8 mouse cellular contexts compared by ENCODE assay signal in genomic region chr7:99332774-99333480, GRCm38 (mm10). TPM values are rescaled to one million over a fixed set of nuclear protein-coding genes. Genes with fewer than 3 reads are reported as not detected.
DNase-seq lines count a peak whose midpoint lies in the region; ATAC-seq lines count a peak whose summit lies in the region.

No protein-coding gene starts in this region.

- H3K4me2 ChIP-seq in intestine, embryonic 16.5 days (ENCODE audit: low read depth, low read length), result no peak overlapping the region
- H3K4me2 ChIP-seq in midbrain, embryonic 16.5 days (ENCODE audit: low read length), result no peak overlapping the region

- no peaks in the 10 kb centered on the region for H3K9me3 ChIP-seq in intestine, embryonic 16.5 days (ENCODE audit: control insufficient read depth, low read length)
- no peaks in the 10 kb centered on the region for H3K9me3 ChIP-seq in midbrain, embryonic 16.5 days (replicated peaks; ENCODE audit: control insufficient read depth, low read length, poor library complexity, severe bottlenecking)

- ATAC-seq in CD4-positive, CD25-positive, alpha-beta regulatory T cell, adult 4 months, result no peak
- ATAC-seq in intestine, embryonic 16.5 days, result peak; percentile 80
- ATAC-seq in midbrain, embryonic 16.5 days, result peak; percentile 44; the same call in 1 of the 2 replicates

- H3K27ac ChIP-seq in intestine, embryonic 16.5 days (ENCODE audit: low read length), result no peak overlapping the region
- no peak overlapping the region for H3K27ac ChIP-seq in midbrain, embryonic 16.5 days (ENCODE audit: low read length)

- peak; percentile 86 for DNase-seq in CD4-positive, CD25-positive, alpha-beta regulatory T cell, adult 2 months (ENCODE audit: low read depth, low spot score)
- DNase-seq in embryo, embryonic 10.5 days (ENCODE audit: low spot score), result peak; percentile 94
- peak; percentile 81 to 89 for DNase-seq in gastrocnemius, postnatal 4 days (ENCODE audit: low spot score in 2 of 2)
- DNase-seq in left cerebral cortex, postnatal 25 days (ENCODE audit: low spot score in 2 of 2), result peak; percentile 63 to 67
- DNase-seq in spleen, postnatal 14 days (ENCODE audit: low spot score in 2 of 2), result peak; percentile 31 to 56

- WGBS in intestine, embryonic 16.5 days, result 45% methylated on average over 12 of the region's 12 CpGs
- 48% methylated on average over 12 of the region's 12 CpGs for WGBS in midbrain, embryonic 16.5 days

- no peaks in the 10 kb centered on the region for H3K27me3 ChIP-seq in intestine, embryonic 16.5 days (replicated peaks; ENCODE audit: control insufficient read depth, insufficient read depth, low read length)
- no peaks in the 10 kb centered on the region for H3K27me3 ChIP-seq in midbrain, embryonic 16.5 days (ENCODE audit: control insufficient read depth, insufficient read depth, low read depth, low read length)

- intact Hi-C loops in left cerebral cortex, postnatal 25 days (cut with DNase I), result loop anchor here (1.0 to 5.0 kb wide), 2 partner anchors 32 to 119 kb away; no protein-coding TSS in a partner anchor

- H3K4me1 ChIP-seq in intestine, embryonic 16.5 days (ENCODE audit: control insufficient read depth, insufficient read depth, low read length), result no peaks in the 10 kb centered on the region
- peaks cover 6% of the 10 kb centered on the region for H3K4me1 ChIP-seq in midbrain, embryonic 16.5 days (ENCODE audit: control insufficient read depth, insufficient read depth, low read length)

- H3K9ac ChIP-seq in intestine, embryonic 16.5 days (ENCODE audit: low read depth, low read length), result no peak overlapping the region
- H3K9ac ChIP-seq in midbrain, embryonic 16.5 days (ENCODE audit: low read depth, low read length), result no peak overlapping the region

- no peaks in the 10 kb centered on the region for H3K36me3 ChIP-seq in intestine, embryonic 16.5 days (ENCODE audit: control insufficient read depth, insufficient read depth, low read length)
- peaks cover 27% of the 10 kb centered on the region for H3K36me3 ChIP-seq in midbrain, embryonic 16.5 days (ENCODE audit: control insufficient read depth, insufficient read depth, low read length)

- no peak overlapping the region for H3K4me3 ChIP-seq in intestine, embryonic 16.5 days (ENCODE audit: low read length)
- no peak overlapping the region for H3K4me3 ChIP-seq in midbrain, embryonic 16.5 days (ENCODE audit: low read depth, low read length)

RNA-seq across cellular contexts. Expression of gene Serpinh1, which starts 20.1 kb away (rescaled TPM):
- polyA plus RNA-seq in CD4-positive, CD25-positive, alpha-beta regulatory T cell, adult 4 months (2017; shearing (Covaris generic)), result under 1 TPM in 1 of 2 experiments, not detected in 1; 0.15 TPM
- total RNA-seq in gastrocnemius, postnatal 4 days (2021), result 100 to 1,000 TPM; 409 to 535 TPM
- 903 and 983 TPM in 2 replicates for polyA plus RNA-seq in intestine, embryonic 16.5 days (2015; fragmentation: Nextera tagmentation; extraction: Ambion mirVana)
- total RNA-seq in left cerebral cortex, postnatal 25 days (2021), result 10 to 100 TPM; 34.9 TPM
- polyA plus RNA-seq in midbrain, embryonic 16.5 days (2015; fragmentation: Nextera tagmentation; extraction: Ambion mirVana), result 185 and 203 TPM in 2 replicates

RNA-seq across cellular contexts. Expression of gene Gdpd5, which starts 48.3 kb away (rescaled TPM):
- polyA plus RNA-seq in CD4-positive, CD25-positive, alpha-beta regulatory T cell, adult 4 months (2017; shearing (Covaris generic)), result 10 to 100 TPM; 13.6 to 21.0 TPM
- 10 to 100 TPM; 17.1 to 19.2 TPM for total RNA-seq in gastrocnemius, postnatal 4 days (2021)
- polyA plus RNA-seq in intestine, embryonic 16.5 days (2015; fragmentation: Nextera tagmentation; extraction: Ambion mirVana), result 17.1 and 17.5 TPM in 2 replicates
- 10 to 100 TPM; 40.0 to 46.2 TPM for total RNA-seq in left cerebral cortex, postnatal 25 days (2021)
- 45.0 and 55.6 TPM in 2 replicates for polyA plus RNA-seq in midbrain, embryonic 16.5 days (2015; fragmentation: Nextera tagmentation; extraction: Ambion mirVana)

Comparison
In these comparisons a context has a peak if more than half of its experiments do, and no peak if none do; other contexts are left out.
1. DNase-seq: peak in every context shown above with its lines; median percentile 94 in embryo, embryonic 10.5 days; 86 in CD4-positive, CD25-positive, alpha-beta regulatory T cell, adult 2 months; 85 in gastrocnemius, postnatal 4 days; 65 in left cerebral cortex, postnatal 25 days; 44 in spleen, postnatal 14 days.
2. RNA of gene Serpinh1, which starts 20.1 kb away (polyA plus RNA-seq): 903 to 983 TPM in intestine, embryonic 16.5 days and 185 to 203 TPM in midbrain, embryonic 16.5 days; 0.15 TPM in CD4-positive, CD25-positive, alpha-beta regulatory T cell, adult 4 months; every median in the first group is over 100 times any median in the second.